Mouse (Mus musculus) heart, embryonic 13.5 days (tissue): ENCODE results near the gene Trpc4ap. TPM values are rescaled to one million over a fixed set of nuclear protein-coding genes. Genes with fewer than 3 reads are reported as not detected.

ENCODE experiments used
- ATAC-seq: fragments of 200-750 bp; cut with Nextera tagmentation; 2 replicates; pipeline ENCODE4 v1.8.0; 2017; ENCODE audit warnings: moderate TSS enrichment; ENCODE audit not compliant: insufficient number of reproducible peaks, low FRiP score, low TSS enrichment; ENCODE audit errors: extremely low read depth
- H3K27ac ChIP-seq: fragments of 300-500 bp; sonication (generic); replicated peaks from 2 replicates; pipeline ENCODE4 v1.5.1; 2015; ENCODE audit warnings: moderate library complexity, mild to moderate bottlenecking, inconsistent platforms
- H3K27me3 ChIP-seq: fragments of 300-500 bp; sonication (generic); replicated peaks from 2 replicates; pipeline ENCODE4 v1.6.1; 2015; ENCODE audit warnings: mild to moderate bottlenecking, inconsistent platforms
- H3K36me3 ChIP-seq: fragments of 300-500 bp; sonication (generic); 2 replicates; pipeline ENCODE4 v1.6.1; 2015; ENCODE audit warnings: mild to moderate bottlenecking, inconsistent platforms
- H3K4me1 ChIP-seq: fragments of 300-500 bp; sonication (generic); 2 replicates; pipeline ENCODE4 v1.6.1; 2015; ENCODE audit warnings: inconsistent platforms
- H3K4me2 ChIP-seq: fragments of 300-500 bp; sonication (generic); 2 replicates; pipeline ENCODE4 v1.6.1; 2015; ENCODE audit warnings: inconsistent platforms, mild to moderate bottlenecking, moderate library complexity
- H3K4me3 ChIP-seq: fragments of 300-500 bp; sonication (generic); 2 replicates; pipeline ENCODE4 v1.5.1; 2015; ENCODE audit warnings: moderate library complexity, mild to moderate bottlenecking, inconsistent platforms
- H3K9ac ChIP-seq: fragments of 300-500 bp; sonication (generic); 2 replicates; pipeline ENCODE4 v1.6.1; 2015; ENCODE audit warnings: inconsistent platforms, mild to moderate bottlenecking, moderate library complexity
- H3K9me3 ChIP-seq: fragments of 300-500 bp; sonication (generic); 2 replicates; pipeline ENCODE4 v1.6.1; 2016; ENCODE audit warnings: inconsistent platforms
- WGBS: fragments of 180-500 bp; shearing (Covaris S2); methylation state at CpG from one replicate; pipeline ENCODE4 v1.1.7; 2015; ENCODE audit warnings: mixed read lengths; 5-methylcytosine and 5-hydroxymethylcytosine counted together
- polyA plus RNA-seq: library from polyadenylated mRNA; unstranded; fragments of >200 nt; fragmentation: Nextera tagmentation; extraction: Ambion mirVana; gene quantifications from 2 replicates; pipeline ENCODE4 v1.2.1, GENCODE M21; 2015

Trpc4ap gene
- polyA plus RNA-seq, 1 experiment from 2014 or later = 93.9 TPM

GRCm38 (mm10) chr2:155637411-155637810, 54.8 kb downstream of the Trpc4ap start:
- H3K9me3 ChIP-seq = no peaks in the 10 kb centered on the region
- peaks cover 10% of the 10 kb centered on the region for H3K27me3 ChIP-seq
- peaks cover 6% of the 10 kb centered on the region; the same call in 1 of the 2 replicates for H3K4me1 ChIP-seq
- H3K9ac ChIP-seq = no peak overlapping the region
- no peak overlapping the region for H3K27ac ChIP-seq
- no peak overlapping the region for H3K4me3 ChIP-seq
- H3K4me2 ChIP-seq = no peak overlapping the region
- no peak for ATAC-seq
- H3K36me3 ChIP-seq = peaks cover 100% of the 10 kb centered on the region
- 82% methylated on average over 4 of the region's 4 CpGs for WGBS

- H3K9ac ChIP-seq = no peak overlapping the region
- peaks cover 15% of the 10 kb centered on the region for H3K27me3 ChIP-seq
- ATAC-seq = no peak
- peaks cover 100% of the 10 kb centered on the region for H3K36me3 ChIP-seq
- H3K4me2 ChIP-seq = no peak overlapping the region
- no peak overlapping the region for H3K4me3 ChIP-seq
- H3K9me3 ChIP-seq = no peaks in the 10 kb centered on the region
- H3K4me1 ChIP-seq = peaks cover 6% of the 10 kb centered on the region; the same call in 1 of the 2 replicates
- 0 out of 2 replicates have a peak overlapping the region, but pooled peaks have one; percentile 3 for H3K27ac ChIP-seq
Observed at GRCm38 (mm10) chr2:155636881-155637280, 55.3 kb downstream of the Trpc4ap start.

- no peak for ATAC-seq
- Histone ChIP-seq H3K27ac (no peak overlapping the region), H3K4me3 (no peak overlapping the region), H3K27me3 (peaks cover 24% of the 10 kb centered on the region), H3K36me3 (peaks cover 100% of the 10 kb centered on the region), H3K4me2 (no peak overlapping the region), H3K9me3 (no peaks in the 10 kb centered on the region), H3K4me1 (peaks cover 10% of the 10 kb centered on the region), H3K9ac (no peak overlapping the region)
- WGBS = 90% methylated on average over 8 of the region's 8 CpGs
Observed at GRCm38 (mm10) chr2:155635961-155636360, 56.2 kb downstream of the Trpc4ap start.

GRCm38 (mm10) chr2:155634562-155634961, 57.6 kb downstream of the Trpc4ap start:
- Histone ChIP-seq H3K4me3 (no peak overlapping the region), H3K36me3 (peaks cover 100% of the 10 kb centered on the region), H3K4me2 (no peak overlapping the region), H3K9me3 (no peaks in the 10 kb centered on the region), H3K27me3 (peaks cover 38% of the 10 kb centered on the region), H3K9ac (peak overlapping the region; percentile 6; the same call in 1 of the 2 replicates), H3K27ac (peak overlapping the region; percentile 55), H3K4me1 (peaks cover 24% of the 10 kb centered on the region)
- 84% methylated on average over 8 of the region's 8 CpGs for WGBS
- ATAC-seq = no peak

- H3K27me3 ChIP-seq = peaks cover 47% of the 10 kb centered on the region
- H3K36me3 ChIP-seq = peaks cover 100% of the 10 kb centered on the region
- no peaks in the 10 kb centered on the region for H3K9me3 ChIP-seq
- ATAC-seq = no peak
- H3K4me3 ChIP-seq = no peak overlapping the region
- no peak overlapping the region for H3K4me2 ChIP-seq
- peaks cover 32% of the 10 kb centered on the region for H3K4me1 ChIP-seq
- no peak overlapping the region for H3K27ac ChIP-seq
- H3K9ac ChIP-seq = no peak overlapping the region
- WGBS = 87% methylated on average over 9 of the region's 9 CpGs
Observed at GRCm38 (mm10) chr2:155633731-155634130, 58.5 kb downstream of the Trpc4ap start.

- Histone ChIP-seq H3K27ac (no peak overlapping the region), H3K4me3 (no peak overlapping the region), H3K4me2 (no peak overlapping the region), H3K9me3 (no peaks in the 10 kb centered on the region), H3K4me1 (peaks cover 34% of the 10 kb centered on the region), H3K27me3 (peaks cover 53% of the 10 kb centered on the region), H3K36me3 (peaks cover 100% of the 10 kb centered on the region), H3K9ac (no peak overlapping the region)
- ATAC-seq = no peak
- WGBS = 62% methylated on average over 19 of the region's 19 CpGs
Observed at GRCm38 (mm10) chr2:155633121-155633520, 59.1 kb downstream of the Trpc4ap start.

- no peak overlapping the region for H3K4me3 ChIP-seq
- H3K36me3 ChIP-seq = peaks cover 100% of the 10 kb centered on the region
- 72% methylated on average over 30 of the region's 30 CpGs for WGBS
- H3K27ac ChIP-seq = no peak overlapping the region
- no peak overlapping the region for H3K4me2 ChIP-seq
- no peak for ATAC-seq
- no peak overlapping the region for H3K9ac ChIP-seq
- peaks cover 34% of the 10 kb centered on the region for H3K4me1 ChIP-seq
- H3K27me3 ChIP-seq = peaks cover 61% of the 10 kb centered on the region
- no peaks in the 10 kb centered on the region for H3K9me3 ChIP-seq
Observed at GRCm38 (mm10) chr2:155632138-155632936, 59.8 kb downstream of the Trpc4ap start.

- peak overlapping the region; percentile 33; the same call in 1 of the 2 replicates for H3K9ac ChIP-seq
- H3K27me3 ChIP-seq = peaks cover 70% of the 10 kb centered on the region
- no peak overlapping the region for H3K4me3 ChIP-seq
- H3K9me3 ChIP-seq = no peaks in the 10 kb centered on the region
- peaks cover 99% of the 10 kb centered on the region for H3K36me3 ChIP-seq
- no peak for ATAC-seq
- peaks cover 34% of the 10 kb centered on the region for H3K4me1 ChIP-seq
- H3K4me2 ChIP-seq = no peak overlapping the region
- no peak overlapping the region; the same call in 1 of the 2 replicates for H3K27ac ChIP-seq
- 29% methylated on average over 43 of the region's 43 CpGs for WGBS
Observed at GRCm38 (mm10) chr2:155630590-155631416, 61.4 kb downstream of the Trpc4ap start.

GRCm38 (mm10) chr2:155630153-155630552, 62.0 kb downstream of the Trpc4ap start:
- Histone ChIP-seq H3K4me1 (peaks cover 34% of the 10 kb centered on the region), H3K27me3 (peaks cover 76% of the 10 kb centered on the region), H3K4me3 (no peak overlapping the region), H3K27ac (no peak overlapping the region), H3K9me3 (no peaks in the 10 kb centered on the region), H3K4me2 (no peak overlapping the region), H3K36me3 (peaks cover 99% of the 10 kb centered on the region), H3K9ac (no peak overlapping the region; the same call in 1 of the 2 replicates)
- WGBS = 52% methylated on average over 20 of the region's 20 CpGs
- ATAC-seq = no peak

GRCm38 (mm10) chr2:155629231-155629661, 62.9 kb downstream of the Trpc4ap start:
- Histone ChIP-seq H3K9ac (peak overlapping the region; percentile 53; the same call in 1 of the 2 replicates), H3K4me3 (peak overlapping the region; percentile 31), H3K36me3 (peaks cover 99% of the 10 kb centered on the region), H3K27ac (no peak overlapping the region), H3K4me2 (peak overlapping the region; percentile 61), H3K27me3 (peaks cover 77% of the 10 kb centered on the region), H3K9me3 (no peaks in the 10 kb centered on the region), H3K4me1 (peaks cover 34% of the 10 kb centered on the region)
- no peak for ATAC-seq
- 13% methylated on average over 35 of the region's 35 CpGs for WGBS

- Histone ChIP-seq H3K27ac (no peak overlapping the region), H3K9me3 (no peaks in the 10 kb centered on the region), H3K9ac (peak overlapping the region; percentile 8; the same call in 1 of the 2 replicates), H3K4me2 (no peak overlapping the region), H3K4me3 (no peak overlapping the region), H3K4me1 (peaks cover 34% of the 10 kb centered on the region), H3K36me3 (peaks cover 99% of the 10 kb centered on the region), H3K27me3 (peaks cover 81% of the 10 kb centered on the region)
- WGBS = 82% methylated on average over 13 of the region's 13 CpGs
- no peak for ATAC-seq
Observed at GRCm38 (mm10) chr2:155628519-155628918, 63.7 kb downstream of the Trpc4ap start.
